ENCODE assay signal across 1 mouse cellular context in genomic region chr14:118913651-118914050, GRCm38 (mm10).
TF ChIP-seq lines count a peak whose summit lies in the region.

No protein-coding gene starts in this region.

TF ChIP-seq in MEL, 35 proteins besides CTCF, POLR2A, EP300 and RAD21 (continued from another document):
- TF ChIP-seq HCFC1 (IDR thresholded peaks at IDR 0.05; ENCODE audit: low read depth, low read length): no peak
TF ChIP-seq in MEL: peak in this region for 5.
